Mouse (Mus musculus) kidney, adult 2 months (tissue): ENCODE results near the gene Sdk2. TPM values are rescaled to one million over a fixed set of nuclear protein-coding genes. Genes with fewer than 3 reads are reported as not detected.

ENCODE experiments used
- DNase-seq: peaks from one replicate; pipeline ENCODE4 v3.0.0; 2021
- H3K27ac ChIP-seq: fragments of 200-500 bp; 2 replicates; pipeline ENCODE4 v1.5.1; 2012; ENCODE audit warnings: low read depth, low read length, control low read depth, inconsistent platforms; ENCODE audit not compliant: insufficient read depth
- H3K27me3 ChIP-seq: fragments of 200-500 bp; replicated peaks from 2 replicates; pipeline ENCODE4 v1.6.1; 2012; ENCODE audit warnings: mild to moderate bottlenecking, moderate library complexity, low read length, inconsistent platforms; ENCODE audit not compliant: control insufficient read depth, insufficient read depth
- H3K36me3 ChIP-seq: fragments of 200-500 bp; 2 replicates; pipeline ENCODE4 v1.6.1; 2012; ENCODE audit warnings: mild to moderate bottlenecking, moderate library complexity, low read length, inconsistent platforms; ENCODE audit not compliant: control insufficient read depth, insufficient read depth
- H3K4me1 ChIP-seq: fragments of 200-500 bp; 2 replicates; pipeline ENCODE4 v1.6.1; 2011; ENCODE audit warnings: low read length; ENCODE audit not compliant: control insufficient read depth, insufficient read depth
- H3K4me3 ChIP-seq: fragments of 200-500 bp; 2 replicates; pipeline ENCODE4 v1.5.1; 2011; ENCODE audit warnings: mild to moderate bottlenecking, low read depth, low read length, control low read depth; ENCODE audit not compliant: insufficient read depth
- CTCF ChIP-seq: fragments of 200-500 bp; conservative IDR thresholded peaks from 2 replicates; pipeline ENCODE4 v1.5.1; 2011; ENCODE audit warnings: low read depth, mild to moderate bottlenecking, control low read depth, low read length, moderate library complexity, mixed read lengths; ENCODE audit not compliant: insufficient read depth, insufficient read length
- POLR2A ChIP-seq: fragments of 200-500 bp; IDR thresholded peaks from one replicate; pipeline ENCODE4 v1.6.1; 2011; ENCODE audit warnings: low read depth, low read length, control low read depth
- whole genome bisulfite sequencing: fragments of 180-500 bp; shearing (Covaris S2); methylation state at CpG from one replicate; pipeline ENCODE4 v1.1.7; 2018; 5-methylcytosine and 5-hydroxymethylcytosine counted together
- polyA plus RNA-seq: library from polyadenylated mRNA; depleted of rRNA; stranded (reverse); fragments of >200 nt; gene quantifications from 2 replicates; pipeline ENCODE4 v1.2.3, GENCODE M21; 2012

Gene Sdk2
- polyA plus RNA-seq, 1 experiment = 0.63 TPM

DNA sequence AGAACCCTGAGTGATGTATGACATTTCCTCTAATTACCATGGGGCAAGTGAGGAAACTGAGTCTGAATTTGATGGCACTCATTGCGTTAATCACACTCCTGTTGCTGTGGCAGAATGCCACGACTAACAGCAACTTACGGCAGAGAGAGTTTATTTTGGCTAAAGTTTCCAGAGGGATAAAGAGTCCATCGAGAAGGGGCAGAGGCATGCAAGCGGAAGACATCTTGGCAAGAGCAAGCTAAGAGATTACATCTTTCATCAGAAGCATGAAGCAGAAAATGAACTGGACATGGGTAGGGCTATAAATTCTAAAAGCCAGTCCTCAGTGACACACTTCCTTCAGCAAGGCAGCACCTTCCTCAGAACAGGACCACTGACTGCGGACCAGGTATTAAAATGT, 85.8 kb downstream of the Sdk2 start:
- Histone ChIP-seq H3K27me3 (no peaks in the 10 kb centered on the region), H3K4me1 (no peaks in the 10 kb centered on the region), H3K36me3 (no peaks in the 10 kb centered on the region), H3K4me3 (no peak overlapping the region), H3K27ac (no peak overlapping the region)
- DNase-seq = no peak
- no peak for TF ChIP-seq POLR2A
- no peak for TF ChIP-seq CTCF
- 45% methylated on average over 6 of the region's 6 CpGs for WGBS

DNA sequence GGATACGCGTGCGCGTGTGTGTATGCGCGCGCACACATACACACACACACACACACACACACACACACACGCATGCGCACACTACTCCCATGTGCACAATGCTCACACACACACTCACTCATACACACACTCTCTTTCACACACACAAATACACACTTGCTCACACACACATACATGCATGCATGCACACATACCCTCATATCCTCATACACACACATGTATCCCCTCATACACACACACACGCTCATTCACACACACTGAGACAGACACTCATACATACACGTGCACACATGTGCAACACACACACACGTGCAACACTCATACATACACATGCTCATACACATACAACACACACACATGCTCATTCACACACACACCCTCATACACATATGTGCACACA, 88.5 kb downstream of the Sdk2 start:
- Histone ChIP-seq H3K27ac (no peak overlapping the region), H3K36me3 (no peaks in the 10 kb centered on the region), H3K4me1 (no peaks in the 10 kb centered on the region), H3K27me3 (no peaks in the 10 kb centered on the region), H3K4me3 (no peak overlapping the region)
- over 99% methylated on average over 12 of the region's 12 CpGs for WGBS
- no peak for DNase-seq
- no peak for TF ChIP-seq POLR2A
- no peak for TF ChIP-seq CTCF

DNA sequence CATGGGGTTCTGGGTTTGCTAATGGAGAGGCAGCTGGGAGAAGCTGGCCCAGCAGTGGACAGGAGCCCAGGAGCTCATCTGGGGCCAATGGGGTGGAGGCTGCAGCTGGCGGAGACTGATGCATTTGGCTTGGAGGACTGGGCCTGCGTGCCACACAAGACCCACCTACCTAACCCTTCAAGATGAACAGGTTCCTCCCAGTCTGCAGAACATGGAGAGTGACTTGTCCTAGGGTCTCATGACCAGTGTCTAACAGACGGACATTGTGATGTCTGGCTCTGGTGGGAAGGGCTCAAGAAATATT, 91.2 kb downstream of the Sdk2 start:
- no peaks in the 10 kb centered on the region for H3K27me3 ChIP-seq
- WGBS = 71% methylated on average over 3 of the region's 3 CpGs
- H3K4me3 ChIP-seq = no peak overlapping the region
- H3K27ac ChIP-seq = no peak overlapping the region
- no peak for DNase-seq
- TF ChIP-seq CTCF (no peak), POLR2A (no peak)
- H3K4me1 ChIP-seq = no peaks in the 10 kb centered on the region
- H3K36me3 ChIP-seq = no peaks in the 10 kb centered on the region

DNA sequence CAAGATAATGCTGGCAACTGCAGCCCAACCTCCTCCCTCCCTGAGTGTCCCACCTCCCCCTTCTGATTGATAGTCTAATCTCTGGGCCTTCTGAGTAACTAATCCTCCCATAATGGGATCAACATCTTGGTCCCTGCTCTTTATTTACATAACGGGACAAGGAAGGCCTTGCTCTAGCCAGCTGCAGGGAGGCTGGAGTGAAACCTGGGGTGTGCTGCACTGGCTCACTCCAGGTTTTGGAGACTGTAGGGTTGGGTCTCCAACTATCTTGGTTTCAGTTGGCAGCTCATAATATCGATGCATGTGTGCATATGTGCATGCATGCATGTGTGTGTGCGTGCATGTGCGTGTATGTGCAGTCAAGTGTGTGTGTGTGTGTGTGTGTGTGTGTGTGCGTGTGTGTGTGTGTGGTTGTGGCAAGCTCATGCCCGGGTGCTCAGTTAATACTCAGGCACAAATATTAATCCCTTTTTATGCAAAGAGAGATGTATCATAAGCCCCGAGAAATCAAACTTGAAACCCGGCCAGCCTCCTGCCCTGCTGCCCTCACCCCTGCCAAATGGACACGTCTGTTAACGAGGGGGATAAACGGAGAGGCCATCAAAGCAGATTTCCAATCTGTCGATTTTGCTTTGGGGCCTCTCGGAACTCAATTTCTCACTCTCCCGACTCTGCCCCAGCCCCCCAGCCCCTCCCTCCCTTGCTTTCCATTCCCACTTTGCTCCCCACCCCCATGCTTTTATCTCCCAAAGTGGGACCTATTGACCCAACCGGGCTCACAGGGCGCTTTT, 91.8 kb downstream of the Sdk2 start:
- Histone ChIP-seq H3K27ac (no peak overlapping the region), H3K36me3 (no peaks in the 10 kb centered on the region), H3K4me1 (no peaks in the 10 kb centered on the region), H3K27me3 (no peaks in the 10 kb centered on the region), H3K4me3 (no peak overlapping the region)
- WGBS = 57% methylated on average over 16 of the region's 16 CpGs
- TF ChIP-seq POLR2A (no peak), CTCF (no peak)
- DNase-seq = no peak

DNA sequence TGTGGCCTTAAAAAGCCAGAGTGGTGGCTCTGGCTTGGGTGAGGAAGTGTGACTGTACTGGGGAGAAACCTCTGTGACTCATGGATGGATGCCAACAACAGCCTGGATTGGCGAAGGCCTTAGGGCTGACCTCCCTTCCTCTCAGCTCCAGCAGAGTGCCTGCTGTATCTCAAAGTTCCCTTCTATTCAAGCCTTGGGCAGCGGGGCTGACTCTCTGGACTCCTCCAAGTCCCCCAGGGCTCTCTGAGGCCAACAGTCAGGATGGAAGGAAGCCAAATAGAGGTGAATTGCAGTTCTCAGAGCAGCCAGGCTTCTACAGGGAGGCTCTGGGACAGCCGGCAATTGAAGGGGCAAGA, 94.4 kb downstream of the Sdk2 start:
- WGBS = 53% methylated on average over 3 of the region's 3 CpGs
- TF ChIP-seq POLR2A (no peak), CTCF (no peak)
- Histone ChIP-seq H3K36me3 (no peaks in the 10 kb centered on the region), H3K4me3 (no peak overlapping the region), H3K27me3 (no peaks in the 10 kb centered on the region), H3K4me1 (no peaks in the 10 kb centered on the region), H3K27ac (no peak overlapping the region)
- DNase-seq = peak; percentile 41

DNA sequence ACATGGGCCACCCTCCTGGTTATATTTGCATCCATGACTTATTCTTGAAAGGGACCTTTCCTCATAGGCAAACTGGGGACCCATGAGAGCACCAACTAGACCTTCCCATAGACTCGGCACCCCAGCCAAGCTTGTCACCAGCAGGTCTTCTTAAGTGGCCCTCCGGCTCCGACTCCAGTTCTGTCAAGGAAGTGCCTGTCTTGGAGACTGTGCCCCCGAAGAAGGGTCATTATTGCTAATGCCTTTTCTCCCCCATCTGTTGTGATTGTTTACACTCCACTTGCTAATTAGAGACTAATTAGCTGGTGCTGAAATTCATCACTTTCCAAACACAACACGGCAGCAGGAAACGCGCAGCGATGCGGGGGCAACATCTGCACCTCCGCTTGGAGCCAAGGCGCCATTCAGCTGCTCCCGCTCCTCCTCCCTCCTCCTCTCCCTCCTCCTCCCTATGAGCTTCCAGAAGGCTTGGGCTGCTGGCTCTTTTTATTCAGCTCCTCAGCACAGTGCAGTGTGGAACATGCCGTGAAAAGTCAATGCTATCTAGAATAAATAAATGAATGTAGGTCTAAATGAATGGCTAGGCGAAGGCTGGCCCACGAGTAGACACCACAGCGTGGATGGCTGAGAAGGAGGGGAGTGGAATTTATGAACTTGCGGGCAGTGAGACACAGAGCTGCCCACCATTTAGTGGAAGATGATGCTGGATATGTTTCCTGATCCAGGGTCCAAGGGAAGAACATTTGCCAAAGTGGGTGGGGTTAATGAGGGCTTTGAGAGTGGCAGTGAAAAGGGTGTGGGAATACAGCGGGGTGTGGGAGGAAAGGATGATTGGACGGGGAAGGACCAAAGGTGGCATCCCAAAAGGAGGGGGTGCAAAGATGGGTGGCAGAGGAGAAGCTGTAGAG, 95.0 kb downstream of the Sdk2 start:
- H3K27me3 ChIP-seq = no peaks in the 10 kb centered on the region
- TF ChIP-seq CTCF (no peak), POLR2A (no peak)
- no peak overlapping the region for H3K4me3 ChIP-seq
- no peaks in the 10 kb centered on the region for H3K4me1 ChIP-seq
- H3K27ac ChIP-seq = no peak overlapping the region
- WGBS = 79% methylated on average over 19 of the region's 19 CpGs
- DNase-seq = no peak
- no peaks in the 10 kb centered on the region for H3K36me3 ChIP-seq

DNA sequence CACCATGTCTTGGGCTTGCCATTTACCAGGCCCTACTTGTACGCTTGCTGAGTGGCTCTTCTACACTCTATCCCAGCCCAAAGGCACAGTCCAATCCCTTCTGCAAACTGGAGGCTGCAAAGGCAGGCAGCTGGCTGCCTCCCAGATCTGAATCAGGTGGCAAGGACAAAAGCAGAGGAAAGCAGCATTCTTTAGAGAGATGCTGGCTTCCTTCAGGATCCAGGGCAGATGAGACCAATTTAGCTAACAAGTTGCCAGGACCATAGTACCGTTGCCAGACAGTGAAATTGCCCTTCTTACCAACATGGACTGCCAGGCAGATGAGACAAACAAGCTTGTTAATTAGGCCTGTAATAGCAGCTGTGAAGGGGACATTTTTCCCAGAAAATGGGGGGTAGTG, 96.8 kb downstream of the Sdk2 start:
- no peak for DNase-seq
- WGBS = 90% methylated on average over 2 of the region's 2 CpGs
- no peaks in the 10 kb centered on the region for H3K36me3 ChIP-seq

More for the DNA sequence above, 96.8 kb downstream of the Sdk2 start:
- no peak for TF ChIP-seq CTCF
- no peak for TF ChIP-seq POLR2A
- no peak overlapping the region for H3K27ac ChIP-seq
- H3K27me3 ChIP-seq = no peaks in the 10 kb centered on the region
- H3K4me1 ChIP-seq = no peaks in the 10 kb centered on the region
- H3K4me3 ChIP-seq = no peak overlapping the region
